Mouse (Mus musculus): ENCODE data around the gene Kirrel3. TPM values are rescaled to one million over a fixed set of nuclear protein-coding genes. Genes with fewer than 3 reads are reported as not detected.

Gene Kirrel3
- polyA plus RNA-seq, 1 experiment from 2014 or later, result 44.4 TPM

DNA sequence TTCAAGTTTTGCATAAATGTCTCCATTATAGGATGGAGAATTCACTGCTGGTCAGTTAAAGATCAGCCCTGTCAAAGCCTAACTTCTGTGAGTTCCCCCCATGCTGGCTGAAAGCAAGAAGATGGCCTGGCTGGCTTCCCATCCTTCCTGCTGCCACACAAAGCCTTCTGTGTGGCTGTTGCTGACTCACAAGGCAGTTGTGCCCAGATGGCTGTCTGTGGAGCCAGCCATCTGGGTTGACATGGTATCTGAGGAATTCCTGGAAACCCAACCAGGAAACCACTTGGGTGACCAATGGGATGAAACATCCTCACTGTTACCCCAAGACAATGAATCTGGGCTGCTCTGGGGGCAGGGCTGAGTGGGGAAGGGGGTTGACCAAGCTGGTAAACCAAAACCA, 500.5 kb downstream of the Kirrel3 start:
- no peaks in the 10 kb centered on the region for H3K9me3 ChIP-seq (ENCODE audit: control insufficient read depth, low read length)
- no peak overlapping the region for H3K4me2 ChIP-seq (ENCODE audit: low read depth, low read length)
- no peak overlapping the region for H3K9ac ChIP-seq (replicated peaks; ENCODE audit: low read depth, low read length)
- no peak overlapping the region for H3K4me3 ChIP-seq (ENCODE audit: low read depth, low read length)
- no peak for ATAC-seq (ENCODE audit: low read depth)
- no peaks in the 10 kb centered on the region for H3K36me3 ChIP-seq (ENCODE audit: control insufficient read depth, insufficient read depth, low read length)
- no peak overlapping the region for H3K27ac ChIP-seq (ENCODE audit: low read depth, low read length)
- H3K4me1 ChIP-seq (ENCODE audit: control insufficient read depth, insufficient read depth, low read length), result no peaks in the 10 kb centered on the region
- H3K27me3 ChIP-seq (ENCODE audit: control insufficient read depth, insufficient read depth, low read length), result no peaks in the 10 kb centered on the region

DNA sequence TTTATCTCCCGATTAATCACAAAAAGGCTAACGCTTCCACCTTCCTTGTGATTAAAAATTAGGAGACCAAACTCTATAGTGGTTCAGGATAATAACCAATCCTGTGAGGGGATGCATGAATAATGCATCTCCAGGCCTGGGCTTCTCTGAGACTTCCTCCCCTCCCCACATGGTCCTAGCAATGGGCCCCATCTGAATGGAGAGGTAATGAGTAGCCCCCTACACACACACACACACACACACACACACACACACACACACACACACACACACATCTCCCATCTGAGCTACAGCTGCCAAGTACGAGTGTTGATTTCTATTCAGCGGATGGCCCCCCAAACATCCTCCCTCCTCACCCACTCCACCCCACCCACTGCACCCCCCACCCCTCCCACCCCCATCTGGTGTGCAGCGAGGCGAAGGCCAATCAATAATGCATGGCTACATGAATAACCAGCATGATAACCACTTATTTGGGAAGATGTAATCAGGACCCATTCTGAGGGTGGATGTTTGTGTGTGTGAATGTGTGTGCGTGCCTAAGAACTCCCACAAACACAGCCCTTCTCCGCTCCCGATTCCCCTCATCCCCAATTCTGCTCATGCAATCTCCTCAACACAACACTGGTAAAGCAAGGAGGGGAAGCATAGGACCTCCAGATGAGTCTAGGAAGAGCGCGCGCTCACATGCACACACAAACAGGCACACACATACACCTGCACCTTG, 501.9 kb downstream of the Kirrel3 start:
- no peak for ATAC-seq (ENCODE audit: low read depth)
- H3K27me3 ChIP-seq (ENCODE audit: control insufficient read depth, insufficient read depth, low read length), result no peaks in the 10 kb centered on the region
- no peak overlapping the region for H3K9ac ChIP-seq (replicated peaks; ENCODE audit: low read depth, low read length)
- H3K27ac ChIP-seq (ENCODE audit: low read depth, low read length), result peak overlapping the region; percentile 16; the same call in 1 of the 2 replicates
- no peak overlapping the region for H3K4me3 ChIP-seq (ENCODE audit: low read depth, low read length)
- H3K9me3 ChIP-seq (ENCODE audit: control insufficient read depth, low read length), result no peaks in the 10 kb centered on the region
- H3K36me3 ChIP-seq (ENCODE audit: control insufficient read depth, insufficient read depth, low read length), result no peaks in the 10 kb centered on the region
- WGBS, result 75% methylated on average over 12 of the region's 12 CpGs
- H3K4me2 ChIP-seq (ENCODE audit: low read depth, low read length), result no peak overlapping the region
- no peaks in the 10 kb centered on the region for H3K4me1 ChIP-seq (ENCODE audit: control insufficient read depth, insufficient read depth, low read length)

DNA sequence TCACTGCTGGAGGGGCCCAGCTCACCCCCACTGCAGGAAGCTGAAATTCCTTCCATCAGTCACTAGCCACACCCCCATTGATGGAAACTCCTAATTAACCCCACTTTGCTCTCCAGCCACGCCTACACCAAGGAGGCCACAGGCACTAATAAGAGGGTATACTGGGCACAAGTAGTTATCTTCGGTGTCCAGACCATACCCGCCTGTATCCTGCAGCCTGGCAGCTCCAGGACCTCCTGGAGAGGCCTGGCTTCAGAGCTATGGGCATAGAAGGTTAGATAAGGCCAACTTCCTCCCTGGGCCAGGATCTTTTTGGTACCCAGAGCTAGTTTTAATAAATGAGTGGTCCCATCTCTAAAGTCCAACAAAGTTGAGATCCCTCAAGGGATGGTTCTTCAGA, 503.0 kb downstream of the Kirrel3 start:
- Histone ChIP-seq H3K36me3 (ENCODE audit: control insufficient read depth, insufficient read depth, low read length) (no peaks in the 10 kb centered on the region), H3K27ac (ENCODE audit: low read depth, low read length) (no peak overlapping the region), H3K4me1 (ENCODE audit: control insufficient read depth, insufficient read depth, low read length) (no peaks in the 10 kb centered on the region), H3K9me3 (ENCODE audit: control insufficient read depth, low read length) (no peaks in the 10 kb centered on the region), H3K4me2 (ENCODE audit: low read depth, low read length) (no peak overlapping the region), H3K9ac (replicated peaks; ENCODE audit: low read depth, low read length) (no peak overlapping the region), H3K27me3 (ENCODE audit: control insufficient read depth, insufficient read depth, low read length) (no peaks in the 10 kb centered on the region), H3K4me3 (ENCODE audit: low read depth, low read length) (no peak overlapping the region)
- no peak for ATAC-seq (ENCODE audit: low read depth)
- WGBS, result 94% methylated on average over 3 of the region's 3 CpGs

DNA sequence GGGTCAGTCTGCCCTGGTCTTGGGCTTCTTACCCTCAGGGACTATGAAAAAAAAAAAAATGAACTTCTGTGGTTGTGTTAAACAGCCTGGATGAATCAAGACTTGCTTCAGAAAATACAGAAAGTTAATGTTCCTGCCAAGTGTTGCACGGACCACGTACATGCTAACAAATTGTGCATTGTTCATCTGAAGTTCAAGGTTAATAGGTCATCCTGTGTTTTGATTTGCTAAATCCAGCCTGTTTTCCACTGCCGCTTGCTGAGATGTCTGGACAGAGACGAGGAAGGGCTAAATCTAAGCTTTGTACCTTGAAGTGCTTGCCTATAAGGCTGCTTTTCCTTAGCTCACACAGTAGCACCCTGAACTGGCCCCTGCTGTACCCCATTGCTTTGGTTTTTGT, 506.5 kb downstream of the Kirrel3 start:
- Histone ChIP-seq H3K4me1 (ENCODE audit: control insufficient read depth, insufficient read depth, low read length) (no peaks in the 10 kb centered on the region), H3K4me2 (ENCODE audit: low read depth, low read length) (no peak overlapping the region), H3K9me3 (ENCODE audit: control insufficient read depth, low read length) (no peaks in the 10 kb centered on the region), H3K27me3 (ENCODE audit: control insufficient read depth, insufficient read depth, low read length) (no peaks in the 10 kb centered on the region), H3K4me3 (ENCODE audit: low read depth, low read length) (no peak overlapping the region), H3K36me3 (ENCODE audit: control insufficient read depth, insufficient read depth, low read length) (no peaks in the 10 kb centered on the region), H3K27ac (ENCODE audit: low read depth, low read length) (no peak overlapping the region), H3K9ac (replicated peaks; ENCODE audit: low read depth, low read length) (no peak overlapping the region)
- no peak for ATAC-seq (ENCODE audit: low read depth)
- 57% methylated on average over 4 of the region's 4 CpGs for WGBS

DNA sequence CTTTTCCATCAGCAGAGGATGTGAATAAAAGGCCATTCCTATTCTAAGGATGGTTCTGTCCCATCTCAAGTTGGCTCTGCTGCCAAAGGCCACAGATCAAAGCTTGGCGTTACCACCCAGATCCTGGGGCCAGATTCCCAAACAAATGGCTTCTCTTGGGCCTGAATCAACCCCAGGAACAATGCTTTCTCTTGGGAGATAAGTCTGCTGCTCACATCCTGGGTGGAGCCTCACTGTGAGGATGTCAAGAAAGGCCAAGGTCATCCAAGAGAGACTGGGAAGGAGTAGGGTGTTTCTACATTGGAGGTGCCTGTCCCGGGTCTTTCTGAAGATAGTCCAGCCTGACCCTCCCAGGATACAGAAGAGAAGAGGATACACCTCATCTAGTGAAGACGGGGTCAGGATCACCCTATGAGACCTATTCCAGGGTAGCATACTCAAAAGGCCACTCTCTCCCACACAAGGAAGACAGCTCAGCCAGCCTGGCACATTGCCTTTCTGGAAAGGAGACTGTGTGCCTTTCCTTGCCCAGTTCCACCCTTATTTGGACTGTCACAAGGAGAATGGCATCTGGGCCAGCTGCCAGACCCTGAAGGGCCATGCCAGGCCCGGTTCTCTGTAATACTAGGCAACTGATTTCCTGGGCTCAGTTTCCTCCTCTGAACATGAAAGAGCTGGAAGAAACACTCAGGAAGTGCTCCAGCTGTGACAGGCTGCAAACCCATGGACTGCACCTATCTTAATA, 507.9 kb downstream of the Kirrel3 start:
- H3K36me3 ChIP-seq (ENCODE audit: control insufficient read depth, insufficient read depth, low read length), result no peaks in the 10 kb centered on the region
- H3K4me1 ChIP-seq (ENCODE audit: control insufficient read depth, insufficient read depth, low read length), result no peaks in the 10 kb centered on the region
- 61% methylated on average over 4 of the region's 4 CpGs for WGBS
- H3K27me3 ChIP-seq (ENCODE audit: control insufficient read depth, insufficient read depth, low read length), result no peaks in the 10 kb centered on the region
- no peak overlapping the region for H3K4me2 ChIP-seq (ENCODE audit: low read depth, low read length)
- no peak overlapping the region for H3K27ac ChIP-seq (ENCODE audit: low read depth, low read length)
- H3K9ac ChIP-seq (replicated peaks; ENCODE audit: low read depth, low read length), result no peak overlapping the region
- no peak overlapping the region for H3K4me3 ChIP-seq (ENCODE audit: low read depth, low read length)
- ATAC-seq (ENCODE audit: low read depth), result peak; percentile 46; the same call in 1 of the 2 replicates
- H3K9me3 ChIP-seq (ENCODE audit: control insufficient read depth, low read length), result no peaks in the 10 kb centered on the region

DNA sequence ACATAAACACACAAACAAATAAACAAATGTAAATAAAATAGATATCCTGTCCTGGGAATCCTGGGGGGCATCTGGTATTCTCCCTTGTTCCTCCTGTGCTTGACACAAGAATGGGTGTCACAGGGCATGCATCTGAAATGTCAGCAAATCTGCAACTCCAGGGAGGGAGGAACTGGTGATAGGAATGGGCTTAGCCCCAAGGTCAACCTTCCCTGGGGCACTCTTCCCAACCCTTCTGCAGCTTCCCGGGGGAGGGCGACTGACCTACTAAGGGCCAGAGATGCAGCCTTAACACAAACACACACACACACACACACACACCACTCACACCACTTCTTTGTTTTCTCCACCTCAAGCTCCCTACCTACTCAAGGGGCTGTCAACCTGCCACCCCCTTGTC, 509.4 kb downstream of the Kirrel3 start:
- Histone ChIP-seq H3K27ac (ENCODE audit: low read depth, low read length) (no peak overlapping the region), H3K4me3 (ENCODE audit: low read depth, low read length) (no peak overlapping the region), H3K27me3 (ENCODE audit: control insufficient read depth, insufficient read depth, low read length) (no peaks in the 10 kb centered on the region), H3K36me3 (ENCODE audit: control insufficient read depth, insufficient read depth, low read length) (no peaks in the 10 kb centered on the region), H3K4me1 (ENCODE audit: control insufficient read depth, insufficient read depth, low read length) (no peaks in the 10 kb centered on the region), H3K9ac (replicated peaks; ENCODE audit: low read depth, low read length) (no peak overlapping the region), H3K9me3 (ENCODE audit: control insufficient read depth, low read length) (no peaks in the 10 kb centered on the region), H3K4me2 (ENCODE audit: low read depth, low read length) (no peak overlapping the region)
- WGBS, result 85% methylated on average over 2 of the region's 2 CpGs
- no peak for ATAC-seq (ENCODE audit: low read depth)

DNA sequence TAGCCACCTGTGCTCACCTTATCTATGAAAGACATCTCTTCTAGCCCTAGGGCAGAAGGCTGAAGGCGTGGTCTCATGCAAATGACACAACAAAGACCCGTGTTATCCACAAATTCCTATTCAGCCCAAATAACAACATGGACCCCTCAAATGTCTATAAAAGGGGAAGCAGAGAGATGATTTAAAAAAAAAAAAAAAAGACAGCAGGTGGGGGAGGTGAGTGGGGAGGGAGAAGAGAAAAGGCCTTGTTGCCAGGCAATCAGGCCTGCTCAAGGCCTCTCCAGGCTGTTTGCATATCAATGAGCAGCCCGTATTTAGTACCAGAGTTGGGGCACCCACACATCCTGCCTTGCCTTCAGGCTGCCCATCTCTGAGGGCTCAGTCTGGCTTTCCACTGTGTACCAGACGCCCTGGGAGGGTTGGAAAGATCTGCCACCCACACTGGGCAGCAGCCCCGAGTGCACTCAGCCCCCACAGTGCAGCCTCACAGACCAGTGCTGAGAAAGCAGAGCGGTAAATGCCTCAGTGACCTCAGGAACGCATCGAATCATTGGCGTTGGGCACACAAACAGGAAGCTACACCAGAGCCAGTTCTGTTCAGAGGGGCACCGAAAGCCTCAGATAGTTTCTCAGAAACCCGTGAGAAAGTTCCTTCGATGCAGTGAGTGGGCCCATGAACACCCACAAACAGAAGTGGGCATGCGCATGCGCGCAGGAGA, 510.1 kb downstream of the Kirrel3 start:
- Histone ChIP-seq H3K9ac (replicated peaks; ENCODE audit: low read depth, low read length) (no peak overlapping the region), H3K9me3 (ENCODE audit: control insufficient read depth, low read length) (no peaks in the 10 kb centered on the region), H3K4me3 (ENCODE audit: low read depth, low read length) (no peak overlapping the region), H3K4me1 (ENCODE audit: control insufficient read depth, insufficient read depth, low read length) (no peaks in the 10 kb centered on the region), H3K4me2 (ENCODE audit: low read depth, low read length) (no peak overlapping the region), H3K27ac (ENCODE audit: low read depth, low read length) (0 out of 2 replicates have a peak overlapping the region, but pooled peaks have one; percentile 17), H3K27me3 (ENCODE audit: control insufficient read depth, insufficient read depth, low read length) (no peaks in the 10 kb centered on the region), H3K36me3 (ENCODE audit: control insufficient read depth, insufficient read depth, low read length) (no peaks in the 10 kb centered on the region)
- ATAC-seq (ENCODE audit: low read depth), result peak; percentile 84; the same call in 1 of the 2 replicates
- WGBS, result 39% methylated on average over 15 of the region's 15 CpGs

DNA sequence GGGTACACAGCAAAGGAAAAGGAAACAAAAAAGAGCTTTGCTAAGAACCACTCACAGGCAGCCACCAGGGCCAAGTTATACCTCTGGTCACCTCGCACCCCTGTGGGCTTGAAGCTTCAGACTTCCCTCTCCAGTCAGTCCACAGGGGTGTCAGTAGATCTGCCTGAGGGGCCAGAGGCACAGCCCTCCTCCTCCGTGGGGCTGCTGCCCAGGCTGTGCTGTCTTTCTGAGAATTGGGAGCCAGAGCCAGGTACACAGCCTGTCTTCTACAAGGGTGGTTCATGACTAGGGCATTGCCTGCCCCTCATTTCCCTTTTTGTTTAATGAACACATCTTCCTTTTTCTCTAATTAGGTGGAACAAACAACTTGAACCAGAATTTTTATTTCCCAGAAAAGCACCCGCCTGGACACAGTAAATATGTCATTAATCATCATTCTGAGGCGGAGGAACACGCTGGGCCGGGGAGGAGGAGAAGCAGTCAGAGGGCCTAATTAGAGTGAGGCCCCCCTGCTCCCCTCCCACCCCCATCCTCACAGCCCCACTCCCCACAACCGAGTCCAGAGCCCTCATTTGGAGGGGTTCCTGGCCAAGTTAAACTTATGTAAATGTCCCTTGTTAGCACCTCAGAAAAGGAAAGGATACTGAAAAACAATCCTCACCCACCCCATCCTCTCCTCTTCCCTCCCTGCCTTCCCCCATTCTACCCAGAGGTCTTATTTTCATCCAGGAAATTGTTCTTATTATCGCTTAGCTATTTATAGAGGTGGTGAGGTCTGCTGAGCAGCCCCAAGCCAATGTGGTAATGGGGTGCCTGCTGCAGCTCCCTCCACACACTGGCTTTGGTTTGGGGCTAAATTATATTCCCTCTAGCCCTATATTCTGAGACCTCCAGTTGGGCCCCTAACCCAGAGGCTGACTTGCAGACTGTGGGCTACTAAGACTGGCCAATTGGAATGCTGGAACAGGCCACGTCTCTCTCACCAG, 512.5 kb downstream of the Kirrel3 start:
- Histone ChIP-seq H3K9me3 (ENCODE audit: control insufficient read depth, low read length) (no peaks in the 10 kb centered on the region), H3K36me3 (ENCODE audit: control insufficient read depth, insufficient read depth, low read length) (no peaks in the 10 kb centered on the region), H3K9ac (replicated peaks; ENCODE audit: low read depth, low read length) (no peak overlapping the region), H3K4me2 (ENCODE audit: low read depth, low read length) (no peak overlapping the region), H3K27me3 (ENCODE audit: control insufficient read depth, insufficient read depth, low read length) (no peaks in the 10 kb centered on the region), H3K4me3 (ENCODE audit: low read depth, low read length) (no peak overlapping the region), H3K4me1 (ENCODE audit: control insufficient read depth, insufficient read depth, low read length) (no peaks in the 10 kb centered on the region), H3K27ac (ENCODE audit: low read depth, low read length) (no peak overlapping the region)
- 36% methylated on average over 9 of the region's 9 CpGs for WGBS
- ATAC-seq (ENCODE audit: low read depth), result no peak

All from neural tube, embryonic 14.5 days (tissue).